Mouse (Mus musculus): ENCODE data around the gene Adat1.

The Adat1 gene

DNA sequence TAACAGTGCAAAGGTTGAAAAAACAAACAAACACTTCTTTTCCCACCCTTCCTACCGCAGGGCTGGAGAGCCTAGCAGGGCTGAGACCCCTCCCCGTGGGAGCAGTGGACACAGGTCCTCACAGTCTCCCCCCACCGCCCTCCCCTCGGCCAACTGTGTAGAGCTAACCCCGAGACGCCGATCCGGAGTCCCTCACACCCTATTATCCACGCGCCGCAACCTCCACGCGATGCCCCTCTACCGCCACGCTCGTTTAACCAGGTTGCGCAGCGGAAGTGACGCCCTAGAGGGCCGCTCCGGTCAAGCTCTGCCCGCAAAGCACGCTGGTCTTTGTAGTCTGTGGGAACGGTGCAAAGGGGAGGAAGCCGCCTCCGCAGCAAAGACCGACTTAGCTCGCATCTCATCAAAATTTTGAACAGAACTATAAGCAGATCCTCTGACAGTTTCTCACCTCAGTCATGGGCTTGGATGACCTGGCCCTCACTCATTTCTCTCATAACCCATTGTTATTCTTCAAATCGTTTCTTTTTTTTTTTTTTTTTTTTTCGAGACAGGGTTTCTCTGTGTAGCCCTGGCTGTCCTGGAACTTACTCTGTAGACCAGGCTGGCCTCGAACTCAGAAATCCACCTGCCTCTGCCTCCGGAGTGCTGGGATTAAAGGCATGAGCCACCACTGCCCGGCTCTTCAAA, at the start of gene Adat1:
Gene Adat1 (minus strand): TSS at position 290 of the 690 bp plus-strand sequence.
- peak; percentile 88 for DNase-seq (ENCODE audit: low spot score)

DNA sequence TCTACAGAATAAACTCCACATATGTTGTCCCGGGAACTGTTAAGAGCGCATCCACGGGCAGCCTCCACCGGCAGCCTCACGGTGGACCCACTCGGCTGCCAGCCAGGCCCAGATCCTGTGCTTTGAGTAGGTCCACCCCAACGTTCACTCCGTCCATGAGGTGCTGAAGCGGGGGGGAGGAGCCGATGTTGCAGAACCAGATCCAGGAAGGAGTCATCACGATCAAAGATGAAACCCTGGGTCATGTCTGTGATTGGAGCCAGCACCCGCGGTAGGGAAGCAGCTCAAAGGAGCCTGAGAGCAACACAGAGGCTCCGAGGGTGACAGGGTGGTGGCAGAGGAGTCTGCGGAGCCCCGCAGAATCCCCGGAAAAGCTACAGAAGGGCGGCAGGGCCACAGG, 45.4 kb upstream of the Adat1 start:
- DNase-seq (ENCODE audit: low spot score): no peak

- peak; percentile 88 for DNase-seq (ENCODE audit: low spot score)
Measured at GRCm38 (mm10) chr8:112034603-112035002, 42.5 kb upstream of the Adat1 start.

DNA sequence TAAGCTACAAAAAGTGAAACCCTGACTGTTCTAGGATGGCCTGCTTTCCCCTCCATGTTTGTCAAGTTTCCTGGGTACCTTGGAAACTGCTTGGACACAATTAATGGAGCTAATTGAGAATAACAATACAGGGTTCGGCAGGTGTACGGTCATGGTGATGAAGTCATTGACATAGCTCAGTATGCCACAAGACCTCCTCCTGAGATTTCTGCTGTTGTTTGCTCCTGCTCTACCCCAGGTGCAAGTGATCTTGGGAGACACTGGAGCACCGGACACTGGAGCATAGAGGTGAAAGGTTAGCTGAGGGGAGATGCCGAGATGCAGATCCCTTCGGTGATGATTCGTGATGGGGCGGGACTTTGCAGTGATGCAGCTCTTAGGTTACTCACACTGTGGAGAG, 41.0 kb upstream of the Adat1 start:
- DNase-seq (ENCODE audit: low spot score): no peak

GRCm38 (mm10) chr8:112030663-112031062, 38.6 kb upstream of the Adat1 start:
- no peak for DNase-seq (ENCODE audit: low spot score)

DNA sequence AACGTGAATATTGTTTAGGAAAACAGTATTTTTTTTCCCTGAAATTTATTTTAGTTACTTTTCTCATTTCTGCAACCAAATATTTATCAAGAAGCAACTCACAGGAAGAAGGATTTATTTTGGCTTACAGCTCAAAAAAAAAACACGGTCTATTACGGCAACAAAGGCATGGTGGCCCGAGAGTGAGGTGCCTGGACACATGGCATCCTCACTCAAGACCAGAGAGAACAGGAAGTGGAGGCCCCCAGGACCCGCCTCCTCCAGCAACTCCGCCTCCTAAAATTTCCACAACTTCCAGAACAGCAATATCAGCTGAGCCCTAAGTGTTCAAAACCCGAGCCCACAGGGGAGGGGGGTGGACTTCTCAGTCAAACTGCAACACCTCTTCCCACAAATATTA, 37.4 kb upstream of the Adat1 start:
- DNase-seq (ENCODE audit: low spot score): no peak

- DNase-seq (ENCODE audit: low spot score): no peak
Measured at GRCm38 (mm10) chr8:112014936-112015335, 22.8 kb upstream of the Adat1 start, which contains the start of gene Gm6793. Gene Gm6793 (minus strand): TSS chr8:112015036.

DNA sequence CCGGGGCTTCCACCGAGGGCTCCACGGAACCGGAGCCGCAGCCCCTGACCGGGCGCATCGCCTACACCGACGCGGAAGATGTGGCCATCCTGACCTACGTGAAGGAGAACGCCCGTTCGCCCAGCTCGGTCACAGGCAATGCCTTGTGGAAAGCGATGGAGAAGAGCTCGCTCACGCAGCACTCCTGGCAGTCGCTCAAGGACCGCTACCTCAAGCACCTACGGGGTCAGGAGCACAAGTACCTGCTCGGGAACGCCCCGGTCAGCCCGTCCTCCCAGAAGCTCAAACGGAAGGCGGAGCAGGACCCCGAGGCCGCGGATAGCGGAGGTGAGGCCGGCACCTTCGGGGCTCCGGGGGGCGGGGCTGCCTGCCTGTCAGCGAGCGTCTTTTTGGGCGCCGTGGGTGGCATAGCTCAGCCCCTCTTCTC, 19.7 kb upstream of the Adat1 start:
- DNase-seq (ENCODE audit: low spot score): peak; percentile 39

GRCm38 (mm10) chr8:112010997-112011815, 19.1 kb upstream of the Adat1 start, which contains the start of the genes Kars and Terf2ip:
Gene Kars (minus strand): TSS chr8:112011323.
Gene Terf2ip (plus strand): TSS chr8:112011398.
- peak; percentile 97 for DNase-seq (ENCODE audit: low spot score)

- DNase-seq (ENCODE audit: low spot score): no peak
Measured at GRCm38 (mm10) chr8:112009558-112009957, 17.5 kb upstream of the Adat1 start.

- DNase-seq (ENCODE audit: low spot score): no peak
Measured at GRCm38 (mm10) chr8:112007669-112008068, 15.6 kb upstream of the Adat1 start.

DNA sequence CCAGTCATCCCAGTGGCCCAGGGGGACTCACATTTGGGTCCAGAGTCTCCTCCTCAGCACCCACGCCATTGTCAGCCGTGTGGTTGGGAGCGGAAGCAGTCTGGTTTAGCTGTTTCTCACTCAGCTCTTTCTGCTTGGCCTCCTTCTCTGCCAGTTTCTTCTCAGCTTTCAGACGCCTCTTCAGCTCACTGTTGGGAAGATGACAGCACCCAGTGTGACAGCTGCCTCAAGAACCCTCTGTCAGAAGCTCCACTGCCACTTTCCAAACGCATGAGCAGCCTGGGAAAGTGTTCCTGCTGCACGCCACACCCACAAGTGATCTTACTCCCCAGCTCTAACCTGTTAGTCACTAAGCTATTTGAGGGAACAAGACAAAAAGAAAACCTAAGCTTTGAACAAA, 13.5 kb upstream of the Adat1 start:
- DNase-seq (ENCODE audit: low spot score): no peak

- no peak for DNase-seq (ENCODE audit: low spot score)
Measured at GRCm38 (mm10) chr8:112004754-112005153, 12.7 kb upstream of the Adat1 start.

DNA sequence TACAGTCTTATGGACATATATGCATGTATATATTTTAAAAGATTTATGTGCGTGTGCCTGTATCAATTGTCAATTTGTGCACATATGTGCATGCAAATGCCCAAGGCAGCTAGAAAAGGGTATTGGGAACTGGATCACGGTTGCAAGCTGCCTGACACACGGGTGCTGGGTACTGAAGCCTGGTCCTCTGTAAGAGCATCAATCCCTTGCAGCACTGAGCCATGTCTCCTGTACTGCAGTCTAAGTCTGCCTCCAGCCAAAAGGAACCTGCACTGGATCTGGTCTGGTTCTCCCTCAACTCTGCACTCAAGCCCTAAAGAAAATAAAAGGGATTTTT, 569 bp upstream of the Adat1 start:
- no peak for DNase-seq (ENCODE audit: low spot score)

- DNase-seq (ENCODE audit: low spot score): no peak
Measured at GRCm38 (mm10) chr8:111991278-111991677, 824 bp downstream of the Adat1 start.

DNA sequence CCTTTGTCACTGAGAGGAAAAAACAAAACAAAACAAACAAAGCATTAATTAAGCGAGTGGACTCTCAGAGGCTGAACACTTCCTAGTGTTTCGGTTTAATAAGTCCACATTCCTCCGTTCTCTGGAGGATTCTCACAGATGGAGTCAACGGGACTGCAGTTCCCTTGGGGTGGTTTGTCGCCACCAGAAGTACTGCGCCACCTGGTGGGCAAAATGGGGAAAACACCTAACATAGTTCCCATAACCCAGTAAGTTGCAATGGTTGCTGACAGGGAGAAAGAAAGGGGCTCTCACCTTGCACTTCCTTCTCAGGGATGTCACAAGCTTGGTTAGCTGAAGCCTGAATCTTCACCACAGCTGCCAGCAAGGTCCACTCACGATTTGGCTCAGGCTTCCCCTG, 2.2 kb downstream of the Adat1 start:
- DNase-seq (ENCODE audit: low spot score): peak; percentile 90

- no peak for DNase-seq (ENCODE audit: low spot score)
Measured at GRCm38 (mm10) chr8:111984511-111984910, 7.6 kb downstream of the Adat1 start.

DNA sequence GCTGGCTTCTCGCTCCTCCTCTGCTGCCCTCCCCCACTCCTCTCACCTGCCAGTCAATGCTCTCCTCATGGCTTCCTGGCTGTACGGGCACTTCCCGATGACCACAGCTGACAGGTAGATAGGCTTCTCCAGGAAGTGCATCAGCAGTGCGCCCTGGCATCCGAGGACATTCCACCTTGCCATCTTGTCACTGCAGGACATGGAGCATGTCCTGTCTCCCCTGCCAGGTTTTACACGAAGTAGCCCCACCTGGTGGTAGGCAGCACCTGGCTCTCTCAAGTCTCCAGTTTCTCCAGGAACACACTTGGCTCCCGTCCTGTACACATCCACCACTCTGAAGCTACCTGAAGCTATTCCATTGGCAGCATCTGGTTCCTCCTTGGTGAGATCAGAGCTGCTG, 10.0 kb downstream of the Adat1 start:
- DNase-seq (ENCODE audit: low spot score): no peak

DNA sequence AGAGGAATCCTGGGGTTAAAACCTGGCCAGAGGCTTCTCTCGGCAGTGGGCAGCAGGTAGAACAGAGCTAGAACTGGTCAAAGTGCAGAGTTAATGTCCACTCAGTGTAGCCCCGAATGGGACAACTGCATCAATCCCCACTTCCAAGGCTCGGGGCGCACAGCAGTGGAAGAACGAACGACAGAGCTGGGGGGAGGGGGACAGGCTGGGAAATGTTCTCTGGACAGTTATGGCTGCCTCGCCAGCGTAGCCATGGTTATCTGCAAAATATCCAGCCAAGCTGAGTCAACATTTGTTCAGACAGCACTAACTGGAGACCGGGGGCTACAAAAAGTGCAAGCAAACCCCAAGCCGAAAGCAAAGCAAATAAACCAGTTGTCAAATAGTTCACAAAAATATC, 14.0 kb downstream of the Adat1 start:
- no peak for DNase-seq (ENCODE audit: low spot score)

- no peak for DNase-seq (ENCODE audit: low spot score)
Measured at GRCm38 (mm10) chr8:111976326-111976725, 15.8 kb downstream of the Adat1 start.

DNA sequence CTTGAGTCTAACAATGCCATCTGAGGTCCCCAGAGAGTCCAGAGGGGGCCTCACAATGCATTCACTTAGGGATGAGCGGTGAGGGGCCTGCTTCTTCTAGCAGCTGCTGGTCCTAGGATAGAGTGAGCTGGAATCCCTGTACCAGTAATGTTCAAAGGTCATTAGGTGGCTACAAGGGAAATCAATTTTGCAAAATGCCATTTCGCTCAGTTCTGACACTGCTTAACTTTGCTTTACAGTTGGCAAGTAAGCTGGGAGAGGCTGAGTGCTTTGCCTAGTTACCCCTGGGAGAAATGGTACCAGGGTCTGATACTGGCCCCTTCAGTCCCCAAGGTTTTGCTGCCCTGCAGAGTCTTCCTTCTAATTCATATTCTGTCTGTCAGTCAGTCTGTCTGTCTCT, 16.4 kb downstream of the Adat1 start:
- DNase-seq (ENCODE audit: low spot score): no peak

GRCm38 (mm10) chr8:111974138-111974537, 18.0 kb downstream of the Adat1 start:
- DNase-seq (ENCODE audit: low spot score): no peak

GRCm38 (mm10) chr8:111968991-111969390, 23.1 kb downstream of the Adat1 start:
- DNase-seq (ENCODE audit: low spot score): no peak
